Mouse (Mus musculus): Measurements from ENCODE around the gene Pacs1. TPM values are rescaled to one million over a fixed set of nuclear protein-coding genes. Genes with fewer than 3 reads are reported as not detected.
"Not testable (repeated sequence)": the region's sequence is repeated elsewhere in the genome, so short reads cannot be mapped to it uniquely, and the experiment has no call there.

Pacs1 gene
- polyA plus RNA-seq, 1 experiment from 2014 or later: 23.4 TPM

GRCm38 (mm10) chr19:5272326-5272795, 558 bp downstream of the Pacs1 start:
- Histone ChIP-seq H3K4me2 (ENCODE audit: low read length) (peak overlapping the region; percentile 93), H3K4me1 (replicated peaks; ENCODE audit: control insufficient read depth, insufficient read depth, low read length) (peaks cover 20% of the 10 kb centered on the region), H3K27ac (ENCODE audit: low read depth) (peak overlapping the region; percentile 84), H3K27me3 (replicated peaks; ENCODE audit: control insufficient read depth, insufficient read depth, low read length) (no peaks in the 10 kb centered on the region), H3K9me3 (ENCODE audit: control insufficient read depth, low read length) (no peaks in the 10 kb centered on the region), H3K36me3 (ENCODE audit: control insufficient read depth, insufficient read depth, low read length) (peaks cover 31% of the 10 kb centered on the region), H3K9ac (ENCODE audit: low read length) (peak overlapping the region; percentile 84), H3K4me3 (ENCODE audit: low read depth, low read length) (peak overlapping the region; percentile 98)
- under 1% methylated on average over 30 of the region's 30 CpGs for WGBS
- ATAC-seq (replicated peaks; ENCODE audit: low FRiP score, low TSS enrichment, low read depth) (peak; percentile 52), DNase-seq (ENCODE audit: low spot score) (peak; percentile 76)

GRCm38 (mm10) chr19:5271430-5271829, 1.5 kb downstream of the Pacs1 start:
- ATAC-seq (replicated peaks; ENCODE audit: low FRiP score, low TSS enrichment, low read depth): no peak
- no peaks in the 10 kb centered on the region for H3K27me3 ChIP-seq (replicated peaks; ENCODE audit: control insufficient read depth, insufficient read depth, low read length)
- H3K4me1 ChIP-seq (replicated peaks; ENCODE audit: control insufficient read depth, insufficient read depth, low read length): peaks cover 20% of the 10 kb centered on the region
- H3K36me3 ChIP-seq (ENCODE audit: control insufficient read depth, insufficient read depth, low read length): peaks cover 26% of the 10 kb centered on the region
- peak overlapping the region; percentile 98; the same call in 1 of the 2 replicates for H3K4me3 ChIP-seq (ENCODE audit: low read depth, low read length)
- no peak for DNase-seq (ENCODE audit: low spot score)
- H3K9me3 ChIP-seq (ENCODE audit: control insufficient read depth, low read length): no peaks in the 10 kb centered on the region
- no peak overlapping the region for H3K27ac ChIP-seq (ENCODE audit: low read depth)
- peak overlapping the region; percentile 93 for H3K4me2 ChIP-seq (ENCODE audit: low read length)
- H3K9ac ChIP-seq (ENCODE audit: low read length): no peak overlapping the region; the same call in 1 of the 2 replicates
- WGBS: 68% methylated on average over 1 of the region's 1 CpGs

DNA sequence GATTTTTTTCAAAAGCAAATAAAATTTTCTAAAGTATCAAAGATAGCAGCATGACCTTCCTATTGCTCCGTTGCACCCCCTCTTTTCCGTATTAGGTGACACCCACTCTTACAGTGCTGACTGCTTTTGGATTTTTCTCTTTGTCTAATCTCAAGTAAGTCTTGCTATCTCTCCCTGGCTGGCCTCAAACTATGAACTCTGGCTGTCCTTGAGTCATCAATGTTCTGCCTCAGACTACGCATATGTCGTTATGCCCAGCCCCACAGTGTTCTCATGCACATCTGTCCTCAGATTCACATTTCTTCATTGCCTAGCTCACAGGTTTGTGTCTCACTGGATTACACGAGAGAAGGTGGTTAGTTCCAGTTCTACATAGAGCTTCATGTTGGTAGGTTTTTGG, 3.5 kb downstream of the Pacs1 start:
- ATAC-seq (replicated peaks; ENCODE audit: low FRiP score, low TSS enrichment, low read depth) (no peak), DNase-seq (ENCODE audit: low spot score) (no peak)
- 83% methylated on average over 5 of the region's 5 CpGs for WGBS
- H3K36me3 ChIP-seq (ENCODE audit: control insufficient read depth, insufficient read depth, low read length): peaks cover 7% of the 10 kb centered on the region
- no peak overlapping the region for H3K4me3 ChIP-seq (ENCODE audit: low read depth, low read length)
- H3K27me3 ChIP-seq (replicated peaks; ENCODE audit: control insufficient read depth, insufficient read depth, low read length): no peaks in the 10 kb centered on the region
- H3K4me2 ChIP-seq (ENCODE audit: low read length): no peak overlapping the region
- H3K9me3 ChIP-seq (ENCODE audit: control insufficient read depth, low read length): no peaks in the 10 kb centered on the region
- H3K4me1 ChIP-seq (replicated peaks; ENCODE audit: control insufficient read depth, insufficient read depth, low read length): peaks cover 20% of the 10 kb centered on the region
- H3K9ac ChIP-seq (ENCODE audit: low read length): no peak overlapping the region
- no peak overlapping the region for H3K27ac ChIP-seq (ENCODE audit: low read depth)

DNA sequence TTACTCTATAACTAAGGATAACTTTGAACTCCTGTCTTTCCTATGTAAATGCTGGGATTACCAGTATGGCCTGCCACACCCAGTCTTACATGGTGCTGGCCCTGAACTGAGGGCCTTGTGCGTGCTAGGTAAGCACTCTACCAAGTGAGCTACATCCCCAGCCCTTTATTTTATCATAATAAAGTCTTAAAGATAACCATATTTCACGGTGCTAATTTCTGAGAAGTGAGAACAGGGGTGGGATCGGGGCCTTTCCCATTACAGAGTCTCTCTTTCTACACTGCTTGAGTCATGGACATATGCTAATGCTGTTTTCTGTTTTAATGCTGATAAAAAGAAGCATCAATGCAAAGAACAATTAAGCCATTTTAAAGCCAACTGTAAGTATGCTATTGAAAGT, 4.0 kb downstream of the Pacs1 start:
- Histone ChIP-seq H3K27me3 (replicated peaks; ENCODE audit: control insufficient read depth, insufficient read depth, low read length) (no peaks in the 10 kb centered on the region), H3K9ac (ENCODE audit: low read length) (no peak overlapping the region), H3K4me3 (ENCODE audit: low read depth, low read length) (no peak overlapping the region), H3K4me2 (ENCODE audit: low read length) (no peak overlapping the region), H3K36me3 (ENCODE audit: control insufficient read depth, insufficient read depth, low read length) (peaks cover 2% of the 10 kb centered on the region), H3K9me3 (ENCODE audit: control insufficient read depth, low read length) (no peaks in the 10 kb centered on the region), H3K27ac (ENCODE audit: low read depth) (no peak overlapping the region), H3K4me1 (replicated peaks; ENCODE audit: control insufficient read depth, insufficient read depth, low read length) (peaks cover 17% of the 10 kb centered on the region)
- DNase-seq (ENCODE audit: low spot score) (no peak), ATAC-seq (replicated peaks; ENCODE audit: low FRiP score, low TSS enrichment, low read depth) (no peak)
- WGBS: 77% methylated on average over 3 of the region's 3 CpGs

- Histone ChIP-seq H3K27ac (ENCODE audit: low read depth) (no peak overlapping the region), H3K9ac (ENCODE audit: low read length) (no peak overlapping the region), H3K36me3 (ENCODE audit: control insufficient read depth, insufficient read depth, low read length) (no peaks in the 10 kb centered on the region), H3K9me3 (ENCODE audit: control insufficient read depth, low read length) (no peaks in the 10 kb centered on the region), H3K4me1 (replicated peaks; ENCODE audit: control insufficient read depth, insufficient read depth, low read length) (peaks cover 13% of the 10 kb centered on the region), H3K27me3 (replicated peaks; ENCODE audit: control insufficient read depth, insufficient read depth, low read length) (no peaks in the 10 kb centered on the region), H3K4me3 (ENCODE audit: low read depth, low read length) (no peak overlapping the region), H3K4me2 (ENCODE audit: low read length) (no peak overlapping the region)
- ATAC-seq (replicated peaks; ENCODE audit: low FRiP score, low TSS enrichment, low read depth): no peak
- no peak for DNase-seq (ENCODE audit: low spot score)
These were observed 4.9 kb downstream of the Pacs1 start for GRCm38 (mm10) chr19:5268017-5268416.

GRCm38 (mm10) chr19:5267015-5267414, 5.9 kb downstream of the Pacs1 start:
- no peak overlapping the region for H3K4me2 ChIP-seq (ENCODE audit: low read length)
- H3K27me3 ChIP-seq (replicated peaks; ENCODE audit: control insufficient read depth, insufficient read depth, low read length): no peaks in the 10 kb centered on the region
- H3K27ac ChIP-seq (ENCODE audit: low read depth): no peak overlapping the region
- 93% methylated on average over 5 of the region's 5 CpGs for WGBS
- no peak overlapping the region for H3K4me3 ChIP-seq (ENCODE audit: low read depth, low read length)
- H3K4me1 ChIP-seq (replicated peaks; ENCODE audit: control insufficient read depth, insufficient read depth, low read length): peaks cover 11% of the 10 kb centered on the region
- no peaks in the 10 kb centered on the region for H3K36me3 ChIP-seq (ENCODE audit: control insufficient read depth, insufficient read depth, low read length)
- H3K9ac ChIP-seq (ENCODE audit: low read length): no peak overlapping the region
- DNase-seq (ENCODE audit: low spot score): no peak
- H3K9me3 ChIP-seq (ENCODE audit: control insufficient read depth, low read length): no peaks in the 10 kb centered on the region
- ATAC-seq (replicated peaks; ENCODE audit: low FRiP score, low TSS enrichment, low read depth): no peak

GRCm38 (mm10) chr19:5257140-5257539, 15.8 kb downstream of the Pacs1 start:
- WGBS: 56% methylated on average over 3 of the region's 3 CpGs
- ATAC-seq (replicated peaks; ENCODE audit: low FRiP score, low TSS enrichment, low read depth) (no peak), DNase-seq (ENCODE audit: low spot score) (no peak)

GRCm38 (mm10) chr19:5236981-5237380, 35.9 kb downstream of the Pacs1 start:
- not testable (repeated sequence) for H3K27ac ChIP-seq (ENCODE audit: low read depth); H3K36me3 ChIP-seq (ENCODE audit: control insufficient read depth, insufficient read depth, low read length); DNase-seq (ENCODE audit: low spot score); H3K4me1 ChIP-seq (replicated peaks; ENCODE audit: control insufficient read depth, insufficient read depth, low read length); H3K27me3 ChIP-seq (replicated peaks; ENCODE audit: control insufficient read depth, insufficient read depth, low read length); H3K4me2 ChIP-seq (ENCODE audit: low read length); H3K9ac ChIP-seq (ENCODE audit: low read length); ATAC-seq (replicated peaks; ENCODE audit: low FRiP score, low TSS enrichment, low read depth); H3K4me3 ChIP-seq (ENCODE audit: low read depth, low read length); H3K9me3 ChIP-seq (ENCODE audit: control insufficient read depth, low read length)
- WGBS: 95% methylated on average over 1 of the region's 1 CpGs

More at GRCm38 (mm10) chr19:5257140-5257539, 15.8 kb downstream of the Pacs1 start:
- Histone ChIP-seq H3K4me2 (ENCODE audit: low read length) (no peak overlapping the region), H3K9ac (ENCODE audit: low read length) (no peak overlapping the region), H3K27ac (ENCODE audit: low read depth) (no peak overlapping the region), H3K9me3 (ENCODE audit: control insufficient read depth, low read length) (no peaks in the 10 kb centered on the region), H3K4me1 (replicated peaks; ENCODE audit: control insufficient read depth, insufficient read depth, low read length) (no peaks in the 10 kb centered on the region), H3K4me3 (ENCODE audit: low read depth, low read length) (no peak overlapping the region), H3K27me3 (replicated peaks; ENCODE audit: control insufficient read depth, insufficient read depth, low read length) (no peaks in the 10 kb centered on the region), H3K36me3 (ENCODE audit: control insufficient read depth, insufficient read depth, low read length) (no peaks in the 10 kb centered on the region)

- no peak overlapping the region for H3K27ac ChIP-seq (ENCODE audit: low read depth)
- no peak for DNase-seq (ENCODE audit: low spot score)
- 92% methylated on average over 4 of the region's 4 CpGs for WGBS
- H3K9ac ChIP-seq (ENCODE audit: low read length): no peak overlapping the region
- no peak for ATAC-seq (replicated peaks; ENCODE audit: low FRiP score, low TSS enrichment, low read depth)
- no peaks in the 10 kb centered on the region for H3K4me1 ChIP-seq (replicated peaks; ENCODE audit: control insufficient read depth, insufficient read depth, low read length)
- no peaks in the 10 kb centered on the region for H3K27me3 ChIP-seq (replicated peaks; ENCODE audit: control insufficient read depth, insufficient read depth, low read length)
- H3K4me3 ChIP-seq (ENCODE audit: low read depth, low read length): no peak overlapping the region
- no peaks in the 10 kb centered on the region for H3K9me3 ChIP-seq (ENCODE audit: control insufficient read depth, low read length)
- H3K4me2 ChIP-seq (ENCODE audit: low read length): no peak overlapping the region
- no peaks in the 10 kb centered on the region for H3K36me3 ChIP-seq (ENCODE audit: control insufficient read depth, insufficient read depth, low read length)
These were observed 40.2 kb downstream of the Pacs1 start for GRCm38 (mm10) chr19:5232696-5233095.

Data from intestine, embryonic 14.5 days (tissue).